ENCODE assay signal across 8 mouse cellular contexts in genomic region chr9:108819495-108819894, GRCm38 (mm10). TPM values are rescaled to one million over a fixed set of nuclear protein-coding genes. Genes with fewer than 3 reads are reported as not detected.
DNase-seq lines count a peak whose midpoint lies in the region.

No protein-coding gene starts in this region.

- DNase-seq in gastrocnemius, postnatal 10 days = peak; percentile 67
- no peak for DNase-seq in gastrocnemius, adult 8-10 months (ENCODE audit: low spot score in 2 of 2)
- peak; percentile 58 to 59 for DNase-seq in right cerebral cortex, adult 2 months (ENCODE audit: low spot score in 2 of 2)
- no peak for DNase-seq in right cerebral cortex, adult 18-20 months
- peak; percentile 67 for DNase-seq in adrenal gland, postnatal 25 days
- peak; percentile 33 for DNase-seq in forelimb bud, embryonic 11.5 days (ENCODE audit: low read depth, low spot score)
- DNase-seq in lung, postnatal 14 days = peak; percentile 77
- DNase-seq in ovary, postnatal 14 days (ENCODE audit: low spot score) = no peak

RNA-seq across cellular contexts. Expression of gene Celsr3, which starts 6.6 kb away (rescaled TPM):
- total RNA-seq in gastrocnemius, postnatal 10 days (2021) = under 1 TPM; 0.14 to 0.54 TPM
- under 1 TPM in 1 of 4 experiments, not detected in 3; 0.05 TPM for total RNA-seq in gastrocnemius, adult 8-10 months (2022)
- 4.2 and 5.5 TPM in 2 replicates for total RNA-seq in adrenal gland, postnatal 25 days (2021)

RNA-seq across cellular contexts. Expression of gene Nckipsd, which starts 11.3 kb away (rescaled TPM):
- 1 to 10 TPM; 5.3 to 6.3 TPM for total RNA-seq in gastrocnemius, postnatal 10 days (2021)
- total RNA-seq in gastrocnemius, adult 8-10 months (2022) = 1 to 10 TPM; 3.6 to 4.9 (median 4.2) TPM
- total RNA-seq in adrenal gland, postnatal 25 days (2021) = 7.3 and 10.6 TPM in 2 replicates

RNA-seq across cellular contexts. Expression of gene Slc26a6, which starts 33.6 kb away (rescaled TPM):
- 10 to 100 TPM; 10.8 to 12.9 TPM for total RNA-seq in gastrocnemius, postnatal 10 days (2021)
- 10 to 100 TPM; 14.6 to 25.3 (median 16.4) TPM for total RNA-seq in gastrocnemius, adult 8-10 months (2022)
- 10.3 and 16.4 TPM in 2 replicates for total RNA-seq in adrenal gland, postnatal 25 days (2021)

RNA-seq across cellular contexts. Expression of gene Ip6k2, which starts 35.9 kb away (rescaled TPM):
- total RNA-seq in gastrocnemius, postnatal 10 days (2021) = 10 to 100 TPM; 30.6 to 39.6 TPM
- total RNA-seq in gastrocnemius, adult 8-10 months (2022) = 10 to 100 TPM; 12.0 to 15.8 (median 14.2) TPM
- 79.3 and 92.7 TPM in 2 replicates for total RNA-seq in adrenal gland, postnatal 25 days (2021)

Comparison
In these comparisons a context has a peak if more than half of its experiments do, and no peak if none do; other contexts are left out.
1. DNase-seq: peak in gastrocnemius, postnatal 10 days (single experiment), right cerebral cortex, adult 2 months (2 of 2), adrenal gland, postnatal 25 days (single experiment), forelimb bud, embryonic 11.5 days (single experiment) and lung, postnatal 14 days (single experiment); none in gastrocnemius, adult 8-10 months (0 of 2), right cerebral cortex, adult 18-20 months (single experiment) and ovary, postnatal 14 days (single experiment).